Mouse (Mus musculus): ENCODE data around the gene Cactin. TPM values are rescaled to one million over a fixed set of nuclear protein-coding genes. Genes with fewer than 3 reads are reported as not detected.

Cactin gene
- total RNA-seq, 1 experiment from 2014 or later: 30.1 TPM

- ATAC-seq (ENCODE audit: extremely low read depth, insufficient number of reproducible peaks, low FRiP score, poor library complexity, severe bottlenecking): peak; percentile 73
These were observed 35.6 kb downstream of the Cactin start for GRCm38 (mm10) chr10:81356352-81356990.

GRCm38 (mm10) chr10:81356991-81357844, 36.3 kb downstream of the Cactin start, which contains the start of gene Mfsd12:
Mfsd12 (plus strand) TSS chr10:81357491.
- ATAC-seq (ENCODE audit: extremely low read depth, insufficient number of reproducible peaks, low FRiP score, poor library complexity, severe bottlenecking): peak; percentile 75

GRCm38 (mm10) chr10:81358209-81358608, 37.3 kb downstream of the Cactin start:
- ATAC-seq (ENCODE audit: extremely low read depth, insufficient number of reproducible peaks, low FRiP score, poor library complexity, severe bottlenecking): no peak

GRCm38 (mm10) chr10:81358841-81359240, 37.9 kb downstream of the Cactin start:
- ATAC-seq (ENCODE audit: extremely low read depth, insufficient number of reproducible peaks, low FRiP score, poor library complexity, severe bottlenecking): no peak

GRCm38 (mm10) chr10:81360721-81361120, 39.8 kb downstream of the Cactin start:
- ATAC-seq (ENCODE audit: extremely low read depth, insufficient number of reproducible peaks, low FRiP score, poor library complexity, severe bottlenecking): no peak

GRCm38 (mm10) chr10:81362336-81362949, 41.5 kb downstream of the Cactin start:
- no peak for ATAC-seq (ENCODE audit: extremely low read depth, insufficient number of reproducible peaks, low FRiP score, poor library complexity, severe bottlenecking)

- no peak for ATAC-seq (ENCODE audit: extremely low read depth, insufficient number of reproducible peaks, low FRiP score, poor library complexity, severe bottlenecking)
These were observed 42.8 kb downstream of the Cactin start for GRCm38 (mm10) chr10:81363436-81364346.

GRCm38 (mm10) chr10:81364666-81365065, 43.8 kb downstream of the Cactin start:
- no peak for ATAC-seq (ENCODE audit: extremely low read depth, insufficient number of reproducible peaks, low FRiP score, poor library complexity, severe bottlenecking)

GRCm38 (mm10) chr10:81365073-81365472, 44.2 kb downstream of the Cactin start:
- ATAC-seq (ENCODE audit: extremely low read depth, insufficient number of reproducible peaks, low FRiP score, poor library complexity, severe bottlenecking): no peak

- ATAC-seq (ENCODE audit: extremely low read depth, insufficient number of reproducible peaks, low FRiP score, poor library complexity, severe bottlenecking): no peak
These were observed 45.0 kb downstream of the Cactin start, which contains the start of gene 4930404N11Rik for GRCm38 (mm10) chr10:81365672-81366476. 4930404N11Rik (minus strand) TSS chr10:81365816.

GRCm38 (mm10) chr10:81366477-81367206, 45.7 kb downstream of the Cactin start:
- ATAC-seq (ENCODE audit: extremely low read depth, insufficient number of reproducible peaks, low FRiP score, poor library complexity, severe bottlenecking): no peak

- ATAC-seq (ENCODE audit: extremely low read depth, insufficient number of reproducible peaks, low FRiP score, poor library complexity, severe bottlenecking): no peak
These were observed 46.2 kb downstream of the Cactin start for GRCm38 (mm10) chr10:81367207-81367495.

GRCm38 (mm10) chr10:81375322-81375721, 54.4 kb downstream of the Cactin start:
- no peak for ATAC-seq (ENCODE audit: extremely low read depth, insufficient number of reproducible peaks, low FRiP score, poor library complexity, severe bottlenecking)

Other genes starting within 250 kb of the Cactin start
- 0.23 TPM in 1 of 2 replicates, not detected in the other for gene Creb3l3, start 222.2 kb upstream of the Cactin start, total RNA-seq (2017)
- gene Map2k2, start 215.2 kb upstream of the Cactin start, total RNA-seq (2017): 91.5 and 96.6 TPM in 2 replicates
- 28.7 and 31.1 TPM in 2 replicates for gene Zbtb7a, start 185.9 kb upstream of the Cactin start, total RNA-seq (2017)
- 34.5 and 40.5 TPM in 2 replicates for gene Pias4, start 153.2 kb upstream of the Cactin start, total RNA-seq (2017)
- 1,126 and 1,171 TPM in 2 replicates for gene Eef2, start 144.5 kb upstream of the Cactin start, total RNA-seq (2017)
- 47.3 and 52.0 TPM in 2 replicates for gene Dapk3, start 138.1 kb upstream of the Cactin start, total RNA-seq (2017)
- not detected in 2 replicates for gene 4930442H23Rik, start 137.3 kb upstream of the Cactin start, total RNA-seq (2017)
- gene Nmrk2, start 119.1 kb upstream of the Cactin start, total RNA-seq (2017): not detected in 2 replicates
- not detected in 2 replicates for gene Atcay, start 90.3 kb upstream of the Cactin start, total RNA-seq (2017)
- gene Zfr2, start 87.9 kb upstream of the Cactin start, total RNA-seq (2017): 1.5 and 1.6 TPM in 2 replicates
- 9.1 and 12.3 TPM in 2 replicates for gene Matk, start 68.2 kb upstream of the Cactin start, total RNA-seq (2017)
- 52.4 and 76.6 TPM in 2 replicates for gene Mrpl54, start 54.2 kb upstream of the Cactin start, total RNA-seq (2017)
- 16.6 and 24.0 TPM in 2 replicates for gene Apba3, start 54.1 kb upstream of the Cactin start, total RNA-seq (2017)
- 7.2 and 13.1 TPM in 2 replicates for gene Tjp3, start 29.5 kb upstream of the Cactin start, total RNA-seq (2017)
- gene Pip5k1c, start 28.1 kb upstream of the Cactin start, total RNA-seq (2017): 98.0 and 112 TPM in 2 replicates
- 4.1 and 5.6 TPM in 2 replicates for gene Tbxa2r, start 7.6 kb downstream of the Cactin start, total RNA-seq (2017)
- 0.25 TPM in 1 of 2 replicates, not detected in the other for gene Gipc3, start 22.2 kb downstream of the Cactin start, total RNA-seq (2017)
- gene Hmg20b, start 29.4 kb downstream of the Cactin start, total RNA-seq (2017): 30.3 and 36.5 TPM in 2 replicates
- gene Mfsd12, start 36.4 kb downstream of the Cactin start, total RNA-seq (2017): 2.6 and 2.8 TPM in 2 replicates
- 4.2 and 5.5 TPM in 2 replicates for gene 4930404N11Rik, start 44.7 kb downstream of the Cactin start, total RNA-seq (2017)
- gene Fzr1, start 57.4 kb downstream of the Cactin start, total RNA-seq (2017): 16.5 and 16.8 TPM in 2 replicates
- gene Dohh, start 63.3 kb downstream of the Cactin start, total RNA-seq (2017): 11.2 and 16.9 TPM in 2 replicates
- gene Gm48551, start 63.4 kb downstream of the Cactin start, total RNA-seq (2017): 3.1 and 5.6 TPM in 2 replicates
- 2.2 TPM in 1 of 2 replicates, not detected in the other for gene Gm48552, start 67.9 kb downstream of the Cactin start, total RNA-seq (2017)
- 2.5 and 2.6 TPM in 2 replicates for gene Smim24, start 71.9 kb downstream of the Cactin start, total RNA-seq (2017)
- gene Nfic, start 134.5 kb downstream of the Cactin start, total RNA-seq (2017): 8.3 and 12.2 TPM in 2 replicates
- gene Celf5, start 161.6 kb downstream of the Cactin start, total RNA-seq (2017): not detected in 2 replicates
- gene Ncln, start 175.3 kb downstream of the Cactin start, total RNA-seq (2017): 148 and 149 TPM in 2 replicates
- 61.1 and 63.1 TPM in 2 replicates for gene S1pr4, start 179.0 kb downstream of the Cactin start, total RNA-seq (2017)
- 12.6 and 13.4 TPM in 2 replicates for gene Gna15, start 203.1 kb downstream of the Cactin start, total RNA-seq (2017)
- 13.5 and 27.0 TPM in 2 replicates for gene Gna11, start 224.1 kb downstream of the Cactin start, total RNA-seq (2017)
- 276 and 331 TPM in 2 replicates for gene Aes, start 238.4 kb downstream of the Cactin start, total RNA-seq (2017)